Mouse (Mus musculus) inflammation-experienced regulatory T-cells, adult 6 months (primary cell): ENCODE measurements around the gene Apba2. TPM values are rescaled to one million over a fixed set of nuclear protein-coding genes. Genes with fewer than 3 reads are reported as not detected.

Experiments used
- ATAC-seq: one replicate; pipeline ENCODE4 v1.8.0; 2017
- polyA plus RNA-seq, 3 experiments: library from polyadenylated mRNA; unstranded; fragments of 100-300 nt; shearing (Covaris generic); gene quantifications; one replicate each; pipeline ENCODE4 v1.2.1; 2017

The Apba2 gene
- polyA plus RNA-seq, 3 experiments from 2014 or later: not detected

GRCm38 (mm10) chr7:64729785-64730184, 228.3 kb downstream of the Apba2 start:
- ATAC-seq: no peak

GRCm38 (mm10) chr7:64739131-64739530, 237.6 kb downstream of the Apba2 start:
- ATAC-seq: no peak

DNA sequence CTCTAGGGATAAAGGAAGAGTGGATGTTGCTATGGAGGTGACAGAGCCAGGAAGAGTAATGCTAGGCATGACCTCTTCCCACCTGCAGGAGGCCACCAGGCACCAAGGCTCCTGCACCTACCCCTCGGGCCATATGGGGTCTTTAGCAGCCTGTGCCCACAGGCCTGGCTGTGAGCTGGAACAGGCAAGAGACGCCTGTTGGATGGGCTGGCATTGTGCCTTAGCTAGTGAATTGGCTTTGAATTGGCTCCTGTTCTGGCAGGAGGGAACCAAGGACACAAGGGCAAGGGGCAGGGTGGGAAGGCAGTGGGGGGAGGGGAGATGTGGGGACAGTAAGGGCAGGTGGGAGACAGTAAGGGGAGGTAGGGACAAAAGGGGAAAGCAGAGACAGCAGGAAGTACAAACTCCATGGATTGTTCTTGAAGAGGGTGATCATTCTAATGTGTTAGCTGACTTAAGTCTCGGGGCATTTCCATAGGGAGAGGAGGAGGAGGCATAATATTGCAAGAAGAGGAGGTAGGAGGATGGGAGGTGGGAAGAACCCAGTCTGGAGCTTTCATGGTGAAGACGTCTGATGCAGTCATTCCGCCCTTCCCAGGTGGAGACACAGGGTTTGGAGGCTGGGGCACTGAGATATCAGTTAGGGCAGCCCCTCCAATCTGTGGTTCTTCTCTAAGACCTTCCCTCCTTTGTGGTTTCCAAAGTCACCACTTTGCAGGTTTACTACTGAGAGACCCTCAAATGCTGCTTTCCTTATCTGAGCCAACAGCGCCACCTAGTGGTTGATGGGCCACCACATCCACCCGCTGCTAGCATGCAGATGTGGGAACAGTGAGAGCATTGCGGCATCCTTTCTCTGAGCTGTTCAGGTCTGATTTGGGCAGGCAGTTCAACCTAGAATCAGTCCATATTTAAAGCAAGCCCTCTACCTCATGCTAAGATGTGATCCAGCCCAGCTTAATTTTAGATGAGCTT, 240.1 kb downstream of the Apba2 start:
- ATAC-seq: no peak

DNA sequence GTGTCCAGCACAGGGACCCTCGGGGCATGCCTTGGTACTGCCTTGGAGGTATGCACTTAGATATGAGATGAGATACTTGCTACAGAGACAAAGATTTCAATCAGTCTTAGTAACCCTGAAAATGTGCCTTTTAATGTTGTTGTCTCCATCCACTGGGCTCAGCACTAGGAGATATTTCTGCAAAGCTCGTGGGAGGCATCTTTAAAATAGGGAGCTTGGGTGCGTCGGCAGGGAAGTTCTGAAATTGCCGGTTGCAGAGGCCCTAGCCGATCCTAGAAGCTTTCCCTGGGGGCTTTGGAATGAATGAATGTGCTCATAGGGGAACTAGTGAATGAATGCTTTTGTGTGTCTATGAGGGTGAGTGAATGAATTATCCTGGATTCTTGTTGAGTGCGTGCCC, 242.1 kb downstream of the Apba2 start:
- ATAC-seq: no peak

- no peak for ATAC-seq
These were observed 250.0 kb downstream of the Apba2 start for GRCm38 (mm10) chr7:64751465-64751864.

- ATAC-seq: no peak
These were observed 250.6 kb downstream of the Apba2 start for GRCm38 (mm10) chr7:64752133-64752532.

DNA sequence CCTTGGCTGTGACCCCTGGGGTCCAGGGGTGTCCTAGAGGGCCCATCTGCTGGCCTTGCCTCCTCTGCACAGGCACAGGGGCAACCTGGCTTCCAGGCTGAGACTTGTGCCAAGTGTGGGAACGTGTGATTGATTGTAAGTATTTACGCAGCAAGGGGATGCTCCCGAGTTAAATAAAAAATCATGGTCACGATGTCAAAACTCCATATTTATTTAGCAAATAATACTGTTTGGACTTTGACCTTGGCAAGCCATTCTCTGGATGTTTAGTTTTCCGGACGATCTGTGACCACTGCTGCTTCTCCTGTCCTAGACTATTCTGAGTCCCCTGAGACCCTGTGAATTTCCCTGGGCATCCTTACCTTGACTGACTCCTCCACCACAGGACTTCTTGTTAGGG, 252.2 kb downstream of the Apba2 start:
- ATAC-seq: no peak

DNA sequence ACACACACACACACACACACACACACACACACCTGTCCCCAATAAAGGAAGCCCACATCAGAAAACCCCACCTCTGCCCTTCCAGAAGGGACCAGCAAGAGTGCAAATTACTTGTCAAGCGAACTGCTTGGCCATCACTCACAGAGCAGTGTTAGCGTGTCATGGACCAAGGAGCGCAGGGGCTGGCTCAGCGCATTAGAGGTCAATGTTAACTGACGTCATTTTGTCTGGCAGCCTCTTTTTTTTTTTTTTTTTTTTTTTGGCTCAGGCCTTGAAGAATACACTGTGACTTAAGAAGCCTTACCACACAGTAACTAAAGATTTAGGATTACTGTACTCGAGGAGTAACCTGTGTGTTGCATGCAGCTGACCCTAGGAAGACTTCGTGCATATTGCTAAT, 252.7 kb downstream of the Apba2 start:
- no peak for ATAC-seq

DNA sequence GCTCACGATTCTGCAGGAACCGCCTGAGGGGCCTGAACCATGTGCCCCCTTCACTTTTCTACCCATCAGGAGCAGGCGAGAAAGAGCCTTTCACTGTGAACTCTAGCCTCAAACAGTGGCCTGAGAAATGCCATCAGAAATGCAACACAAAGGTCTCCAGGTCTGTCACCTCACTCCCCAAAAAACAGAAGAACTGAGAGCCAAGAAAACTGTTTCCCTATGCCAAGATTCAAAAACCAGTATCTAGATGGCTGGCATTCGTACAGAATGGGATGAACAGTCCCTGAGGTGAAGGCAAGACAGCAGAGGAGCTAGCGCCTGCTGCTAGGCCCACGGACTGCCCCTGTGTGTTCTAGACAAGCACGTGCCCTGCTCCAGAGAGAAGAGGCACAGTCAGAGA, 253.6 kb downstream of the Apba2 start:
- ATAC-seq: no peak

DNA sequence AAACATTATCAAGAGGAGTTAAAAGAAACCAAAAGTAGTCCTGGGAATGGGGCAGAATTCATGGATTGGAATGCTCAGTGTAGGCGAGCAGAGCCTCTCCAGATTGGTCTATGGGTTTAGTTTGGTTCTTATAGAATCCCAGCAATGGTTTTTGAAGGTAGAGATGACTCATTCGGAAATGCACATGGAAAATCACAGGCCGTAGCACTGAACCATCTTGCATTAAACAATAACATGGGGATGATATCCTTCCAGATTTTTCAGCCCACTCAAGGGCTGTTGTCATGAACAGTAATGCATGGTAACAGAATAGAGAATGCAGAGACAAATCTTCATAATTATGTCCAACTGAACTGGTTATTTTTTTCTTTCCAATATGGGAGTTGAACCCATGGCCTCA, 264.1 kb downstream of the Apba2 start:
- no peak for ATAC-seq

- ATAC-seq: no peak
These were observed 268.3 kb downstream of the Apba2 start for GRCm38 (mm10) chr7:64769768-64770167.

- ATAC-seq: no peak
These were observed 269.4 kb downstream of the Apba2 start for GRCm38 (mm10) chr7:64770779-64771390.

DNA sequence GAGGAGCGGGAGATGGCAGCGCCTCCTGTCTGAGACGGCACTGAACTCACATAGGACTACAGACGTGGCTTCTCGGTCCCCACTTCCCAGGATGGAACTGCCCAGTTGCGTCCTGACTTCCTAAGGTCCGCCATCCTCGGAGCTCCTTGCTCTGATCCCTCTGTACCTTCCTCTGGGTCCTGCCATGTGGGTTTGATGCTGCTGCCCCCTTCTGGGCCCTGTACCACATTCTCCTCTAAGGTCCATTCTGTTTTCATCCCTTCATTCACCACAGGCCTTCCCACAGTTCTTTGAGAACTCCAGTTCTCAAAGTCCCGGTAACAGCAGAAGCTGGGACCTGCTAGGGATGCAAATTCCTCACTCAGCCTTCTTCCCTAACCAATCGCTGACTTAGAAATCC, 272.0 kb downstream of the Apba2 start:
- ATAC-seq: no peak

DNA sequence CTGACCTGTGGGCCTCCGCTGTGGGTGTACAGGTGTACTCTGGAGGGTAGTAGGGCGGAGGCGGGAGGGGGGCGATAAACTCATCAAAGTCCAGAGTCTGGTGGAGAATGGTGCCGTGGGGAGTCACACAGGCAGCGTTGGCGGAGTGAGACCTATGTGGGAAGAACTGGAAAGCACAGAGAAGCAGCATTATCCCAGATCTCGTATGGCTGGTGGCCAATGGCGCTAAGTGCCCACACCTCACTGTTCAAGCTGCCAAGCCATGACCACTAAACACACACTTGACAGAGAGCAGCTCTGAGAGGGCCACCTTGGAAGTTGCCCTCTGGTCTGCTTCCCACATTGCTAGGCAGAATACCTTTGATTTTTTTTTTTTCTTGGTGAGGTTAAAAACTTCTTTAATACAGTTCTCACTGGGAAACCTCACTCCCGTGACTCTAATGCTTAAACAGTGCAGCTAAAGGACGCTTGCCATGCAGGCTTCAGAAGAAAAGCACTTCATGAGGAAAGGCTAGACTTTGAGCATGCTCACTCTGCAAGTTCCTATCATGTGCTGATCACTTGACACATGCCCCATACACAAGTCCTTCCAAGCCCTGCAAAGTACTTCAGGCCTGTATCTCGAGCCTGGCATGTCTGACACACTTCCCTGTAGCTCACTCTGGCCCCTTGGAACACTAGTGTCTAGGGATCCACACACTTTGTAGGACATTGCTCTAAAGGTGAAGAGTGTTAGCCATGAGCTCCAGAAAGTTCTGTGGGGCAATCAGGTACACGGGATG, 275.4 kb downstream of the Apba2 start:
- ATAC-seq: no peak

GRCm38 (mm10) chr7:64779501-64779900, 278.0 kb downstream of the Apba2 start:
- no peak for ATAC-seq

- ATAC-seq: no peak
These were observed 283.5 kb downstream of the Apba2 start for GRCm38 (mm10) chr7:64785040-64785439.

DNA sequence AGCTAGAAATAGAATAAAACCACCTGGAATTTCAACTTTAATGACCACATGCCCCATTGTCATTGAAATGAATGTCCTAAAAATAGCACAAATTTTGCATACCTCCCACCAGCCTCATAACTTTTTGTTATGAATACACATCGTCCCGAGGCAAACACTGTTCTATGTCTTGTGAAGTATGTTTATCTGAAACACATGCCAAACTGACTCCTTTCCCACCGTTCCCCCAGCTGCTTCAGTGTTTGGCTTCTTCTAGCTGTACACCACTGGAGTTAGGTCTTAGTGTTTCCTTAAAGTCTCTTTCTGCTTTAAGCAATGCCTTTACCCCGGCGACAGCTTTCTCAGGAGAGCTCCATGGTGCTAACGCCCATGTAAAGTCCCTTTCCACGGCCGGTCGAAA, 289.6 kb downstream of the Apba2 start:
- ATAC-seq: no peak

- ATAC-seq: no peak
These were observed 290.5 kb downstream of the Apba2 start for GRCm38 (mm10) chr7:64792031-64792430.

GRCm38 (mm10) chr7:64795554-64795953, 294.0 kb downstream of the Apba2 start:
- ATAC-seq: no peak
